Mouse (Mus musculus) megakaryocyte, embryonic 14.5 days (primary cell): ENCODE results near the gene Slc3a1. TPM values are rescaled to one million over a fixed set of nuclear protein-coding genes. Genes with fewer than 3 reads are reported as not detected.
A peak's percentile ranks its signal among the peaks of the same experiment; 100 is the strongest.

ENCODE experiments used
- H3K27me3 ChIP-seq: replicated peaks from 2 replicates; pipeline ENCODE3; 2012; ENCODE audit warnings: inconsistent platforms
- H3K36me3 ChIP-seq: replicated peaks from 2 replicates; pipeline ENCODE3; 2012; ENCODE audit warnings: low read length, inconsistent platforms, mixed read lengths
- H3K4me1 ChIP-seq: 2 replicates; pipeline ENCODE4 v1.6.1; 2012; ENCODE audit warnings: inconsistent platforms
- H3K4me3 ChIP-seq: replicated peaks from 2 replicates; pipeline ENCODE3; 2012; ENCODE audit warnings: moderate library complexity, mild to moderate bottlenecking, inconsistent platforms
- H3K9me3 ChIP-seq: 2 replicates; pipeline ENCODE4 v1.6.1; 2012; ENCODE audit warnings: inconsistent platforms
- FLI1 ChIP-seq: IDR thresholded peaks from 2 replicates; pipeline ENCODE4 v1.6.1; 2012; ENCODE audit warnings: low read length, inconsistent platforms, mixed read lengths
- GATA1 ChIP-seq: IDR thresholded peaks from 3 replicates; pipeline ENCODE4 v1.6.1; 2012; ENCODE audit warnings: mixed read lengths, low read length, inconsistent platforms, borderline replicate concordance
- polyA plus RNA-seq: library from polyadenylated mRNA; stranded (reverse); fragments of >175 nt; gene quantifications from 2 replicates; pipeline ENCODE4 v1.2.3, GENCODE M21; 2012; ENCODE audit warnings: low replicate concordance; ENCODE audit not compliant: insufficient read depth

The Slc3a1 gene
- polyA plus RNA-seq, 1 experiment, result 0.37 TPM

- Histone ChIP-seq H3K9me3 (no peaks in the 10 kb centered on the region), H3K27me3 (no peaks in the 10 kb centered on the region), H3K4me3 (no peak overlapping the region), H3K4me1 (peaks cover 49% of the 10 kb centered on the region), H3K36me3 (peaks cover 58% of the 10 kb centered on the region)
- no peak for TF ChIP-seq GATA1
- TF ChIP-seq FLI1, result no peak
Measured at GRCm38 (mm10) chr17:85085335-85085734, 57.2 kb downstream of the Slc3a1 start.

DNA sequence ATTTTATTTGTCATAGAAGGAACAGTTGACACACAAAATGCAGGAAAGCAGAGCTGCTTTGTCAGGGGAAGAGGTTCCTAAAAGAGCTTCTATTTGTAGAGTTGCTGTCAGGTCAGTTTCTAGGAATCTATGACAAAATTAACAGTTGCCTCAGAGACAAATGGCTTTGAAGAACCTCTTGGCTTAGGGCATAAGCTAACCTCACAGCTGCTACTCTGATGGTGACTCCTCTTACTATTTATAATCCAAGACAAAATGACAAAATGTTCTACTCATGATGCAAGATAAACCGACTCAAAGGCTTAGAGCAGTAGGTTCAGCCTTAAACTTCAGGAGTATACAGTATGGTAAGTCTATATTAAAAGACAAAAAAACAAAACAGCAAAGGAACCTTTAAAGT is 58.3 kb downstream of the Slc3a1 start:
- Histone ChIP-seq H3K9me3 (no peaks in the 10 kb centered on the region), H3K4me1 (peaks cover 54% of the 10 kb centered on the region), H3K27me3 (no peaks in the 10 kb centered on the region), H3K36me3 (peaks cover 46% of the 10 kb centered on the region), H3K4me3 (peak overlapping the region; percentile 67)
- no peak for TF ChIP-seq FLI1
- TF ChIP-seq GATA1, result no peak

DNA sequence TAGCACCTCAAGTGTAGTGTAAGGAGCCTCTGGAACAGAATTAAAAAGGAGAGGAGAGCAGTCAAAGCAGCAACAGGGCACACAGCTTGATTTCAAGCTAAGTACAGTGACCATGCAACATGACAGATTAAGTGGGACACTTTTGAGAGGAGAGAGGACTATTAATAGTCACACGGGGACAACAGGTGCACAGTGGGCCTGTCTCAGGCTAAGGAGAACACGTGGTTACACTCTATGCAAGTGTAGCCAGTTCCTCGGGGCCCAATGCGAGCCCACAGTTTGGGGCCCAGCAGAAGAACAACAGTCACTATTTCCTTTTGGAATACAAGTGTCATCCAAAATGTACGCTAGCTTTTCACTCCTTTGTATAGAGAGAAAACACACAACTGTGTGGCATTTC is 59.4 kb downstream of the Slc3a1 start:
- Histone ChIP-seq H3K4me3 (peak overlapping the region; percentile 62), H3K4me1 (peaks cover 65% of the 10 kb centered on the region), H3K36me3 (peaks cover 38% of the 10 kb centered on the region), H3K9me3 (no peaks in the 10 kb centered on the region), H3K27me3 (no peaks in the 10 kb centered on the region)
- TF ChIP-seq FLI1, result no peak
- TF ChIP-seq GATA1, result no peak

DNA sequence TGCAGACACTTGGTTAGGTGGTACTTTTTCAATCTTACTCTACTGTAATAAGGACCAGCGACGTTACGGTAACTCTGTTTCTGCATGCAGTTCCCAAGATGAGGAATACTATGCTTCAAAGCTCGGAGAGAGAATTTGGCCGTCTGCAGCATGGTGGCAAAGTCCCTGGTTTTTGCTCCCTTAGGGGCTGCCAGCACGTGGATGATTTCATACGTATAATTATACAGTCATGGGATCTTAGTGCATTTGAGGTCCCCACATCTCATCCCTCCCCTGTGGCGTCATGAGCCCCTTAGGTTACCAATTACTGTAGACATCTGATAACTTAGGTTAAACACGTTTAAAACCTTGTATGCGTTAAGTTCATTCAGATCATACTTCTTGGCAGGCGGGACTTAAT is 60.2 kb downstream of the Slc3a1 start:
- Histone ChIP-seq H3K4me1 (peaks cover 73% of the 10 kb centered on the region), H3K36me3 (peaks cover 34% of the 10 kb centered on the region), H3K9me3 (no peaks in the 10 kb centered on the region), H3K27me3 (no peaks in the 10 kb centered on the region), H3K4me3 (peak overlapping the region; percentile 71)
- TF ChIP-seq GATA1 (no peak), FLI1 (no peak)

DNA sequence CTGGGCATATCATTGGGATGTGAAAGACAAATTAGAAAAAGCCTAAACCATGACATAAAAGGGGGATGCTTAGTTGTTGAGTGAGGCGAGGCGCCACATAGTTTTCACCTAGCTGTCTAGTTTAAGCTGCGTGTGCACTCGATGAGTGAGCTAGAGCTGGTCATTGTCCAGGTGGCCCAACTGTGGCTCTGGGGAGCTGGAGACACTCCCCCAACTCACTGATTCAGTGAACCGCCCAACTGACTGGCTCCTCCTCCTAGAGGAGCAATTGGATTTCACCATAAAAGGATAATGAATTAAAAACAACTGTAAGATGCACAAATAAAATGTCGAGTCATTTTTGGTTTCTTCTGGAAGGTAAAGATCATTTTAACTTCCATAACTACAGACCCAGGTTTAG is 60.8 kb downstream of the Slc3a1 start:
- TF ChIP-seq FLI1 (no peak), GATA1 (no peak)
- Histone ChIP-seq H3K4me1 (peaks cover 71% of the 10 kb centered on the region), H3K36me3 (peaks cover 29% of the 10 kb centered on the region), H3K27me3 (no peaks in the 10 kb centered on the region), H3K9me3 (no peaks in the 10 kb centered on the region), H3K4me3 (peak overlapping the region; percentile 99)

- no peaks in the 10 kb centered on the region for H3K9me3 ChIP-seq
- H3K4me1 ChIP-seq, result peaks cover 67% of the 10 kb centered on the region
- H3K36me3 ChIP-seq, result peaks cover 27% of the 10 kb centered on the region
- H3K27me3 ChIP-seq, result no peaks in the 10 kb centered on the region
- no peak for TF ChIP-seq FLI1
- no peak for TF ChIP-seq GATA1
- H3K4me3 ChIP-seq, result peak overlapping the region; percentile 99
Measured at GRCm38 (mm10) chr17:85089621-85090020, 61.4 kb downstream of the Slc3a1 start.

- Histone ChIP-seq H3K4me3 (peak within 1 kb of the TSS; percentile 99), H3K27me3 (no peaks in the 10 kb centered on the region), H3K36me3 (peaks cover 22% of the 10 kb centered on the region), H3K4me1 (peaks cover 59% of the 10 kb centered on the region), H3K9me3 (no peaks in the 10 kb centered on the region)
- TF ChIP-seq FLI1 (peak; percentile 83), GATA1 (peak; percentile 44; the same call in 1 of the 3 replicates)
Measured at GRCm38 (mm10) chr17:85090120-85091099, 62.2 kb downstream of the Slc3a1 start, which contains the start of the genes Prepl and Camkmt. Prepl (minus strand) TSS chr17:85090241. Camkmt (plus strand) TSS chr17:85090552.

DNA sequence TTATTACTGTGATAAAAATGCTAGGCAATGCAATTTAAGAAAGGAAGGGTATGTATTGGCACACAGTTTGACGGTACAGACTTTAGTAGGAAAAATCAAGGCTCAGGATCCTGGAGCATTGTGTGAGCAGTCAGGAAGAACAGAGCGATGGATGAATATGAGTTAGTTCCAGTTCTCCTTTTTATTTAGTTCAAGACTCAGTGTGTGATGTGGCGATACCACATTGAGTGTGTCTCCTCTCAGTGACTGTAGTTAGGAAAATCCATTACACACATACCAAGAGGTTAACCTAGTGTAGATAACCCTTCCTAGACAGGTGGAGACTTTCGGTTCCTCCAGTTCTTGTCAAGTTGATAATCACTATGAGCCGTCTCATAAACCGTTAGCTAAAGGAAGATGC is 63.6 kb downstream of the Slc3a1 start:
- Histone ChIP-seq H3K27me3 (no peaks in the 10 kb centered on the region), H3K9me3 (no peaks in the 10 kb centered on the region), H3K4me3 (peak overlapping the region; percentile 99), H3K36me3 (peaks cover 29% of the 10 kb centered on the region), H3K4me1 (peaks cover 47% of the 10 kb centered on the region)
- TF ChIP-seq GATA1 (no peak), FLI1 (no peak)

- Histone ChIP-seq H3K27me3 (no peaks in the 10 kb centered on the region), H3K4me1 (peaks cover 24% of the 10 kb centered on the region), H3K9me3 (peaks cover 25% of the 10 kb centered on the region), H3K4me3 (no peak overlapping the region), H3K36me3 (peaks cover 57% of the 10 kb centered on the region)
- TF ChIP-seq FLI1, result no peak
- TF ChIP-seq GATA1, result no peak
Measured at GRCm38 (mm10) chr17:85096396-85096795, 68.2 kb downstream of the Slc3a1 start.

DNA sequence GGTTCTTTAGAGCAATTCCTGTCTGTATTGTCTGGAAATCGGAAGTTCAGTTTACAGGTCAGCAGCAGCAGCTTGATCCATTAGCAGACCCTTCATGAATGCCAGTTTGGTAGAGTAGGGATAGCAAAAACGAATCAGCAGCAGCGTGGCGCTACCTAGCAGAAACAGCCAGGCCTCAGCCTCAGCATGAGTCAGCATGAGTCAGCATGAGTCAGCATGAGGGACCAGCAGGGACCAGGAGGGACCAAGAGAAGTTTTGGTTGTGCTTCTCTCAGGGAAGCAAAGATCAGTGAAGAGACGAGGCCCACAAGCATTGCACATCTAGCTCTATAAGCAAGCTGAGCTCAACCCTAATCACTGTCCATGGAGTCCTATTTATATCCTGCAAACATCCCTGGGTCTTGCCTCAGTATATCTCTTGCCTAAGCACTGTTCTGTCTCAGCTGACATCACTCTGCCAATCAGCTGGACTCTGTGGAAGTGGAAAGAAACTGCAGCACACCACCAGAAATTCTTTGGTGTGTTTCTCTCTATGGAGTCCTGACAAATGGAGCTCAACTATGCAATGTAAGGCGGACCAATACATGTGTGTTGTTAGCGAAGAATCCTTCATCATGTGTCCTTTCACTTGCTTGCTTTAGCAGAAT is 70.6 kb downstream of the Slc3a1 start:
- Histone ChIP-seq H3K9me3 (peaks cover 25% of the 10 kb centered on the region), H3K36me3 (peaks cover 64% of the 10 kb centered on the region), H3K4me3 (peak overlapping the region; percentile 54), H3K27me3 (no peaks in the 10 kb centered on the region), H3K4me1 (peaks cover 6% of the 10 kb centered on the region)
- TF ChIP-seq GATA1 (no peak), FLI1 (no peak)
